Mouse (Mus musculus) cortical plate, adult 2 months (tissue): ENCODE measurements around the gene Foxd4. TPM values are rescaled to one million over a fixed set of nuclear protein-coding genes. Genes with fewer than 3 reads are reported as not detected.

Source experiments
- H3K27ac ChIP-seq: fragments of 200-500 bp; 2 replicates; pipeline ENCODE4 v1.5.1; 2012; ENCODE audit warnings: low read length, control low read depth, inconsistent platforms; ENCODE audit not compliant: insufficient read depth
- H3K4me1 ChIP-seq: fragments of 200-500 bp; 2 replicates; pipeline ENCODE4 v1.6.1; 2011; ENCODE audit warnings: low read length; ENCODE audit not compliant: control insufficient read depth, insufficient read depth
- H3K4me3 ChIP-seq: fragments of 200-500 bp; 2 replicates; pipeline ENCODE4 v1.5.1; 2011; ENCODE audit warnings: mild to moderate bottlenecking, low read length, control low read depth; ENCODE audit not compliant: insufficient read depth
- CTCF ChIP-seq: fragments of 200-500 bp; IDR thresholded peaks from 2 replicates; pipeline ENCODE4 v1.5.1; 2011; ENCODE audit warnings: mild to moderate bottlenecking, control low read depth, low read length; ENCODE audit not compliant: insufficient read depth; ENCODE audit errors: extremely low read depth
- POLR2A ChIP-seq: fragments of 200-500 bp; IDR thresholded peaks from 2 replicates; pipeline ENCODE4 v1.6.1; 2011; ENCODE audit warnings: mild to moderate bottlenecking, low read length, control low read depth; ENCODE audit not compliant: insufficient read depth; ENCODE audit errors: extremely low read depth
- polyA plus RNA-seq: library from polyadenylated mRNA; depleted of rRNA; stranded (reverse); fragments of >200 nt; gene quantifications from 2 replicates; pipeline ENCODE4 v1.2.3, GENCODE M21; 2012; rRNA removed

Foxd4 gene
- polyA plus RNA-seq, 1 experiment = not detected

DNA sequence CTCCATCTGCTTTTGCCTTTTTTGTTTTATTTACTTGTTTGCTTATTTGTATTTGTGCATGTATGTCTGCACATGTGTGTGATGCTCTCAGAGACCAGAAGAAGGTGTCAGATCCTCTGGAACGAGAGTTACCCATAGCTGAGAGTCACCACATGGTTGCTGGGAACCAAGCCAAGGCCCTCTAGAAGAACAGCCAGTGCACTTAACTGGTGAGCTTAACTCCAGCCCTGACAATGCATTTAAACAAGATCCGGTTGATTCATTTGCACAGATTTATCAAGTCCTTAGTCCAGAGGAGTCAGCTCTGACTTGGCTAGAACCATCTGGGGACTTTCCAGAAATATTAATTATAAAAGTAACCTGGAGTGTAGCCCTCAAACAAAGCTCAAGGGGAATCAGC lies 27.1 kb downstream of the Foxd4 start:
- TF ChIP-seq CTCF (no peak), POLR2A (no peak)
- no peaks in the 10 kb centered on the region for H3K4me1 ChIP-seq
- no peak overlapping the region for H3K4me3 ChIP-seq
- no peak overlapping the region for H3K27ac ChIP-seq

DNA sequence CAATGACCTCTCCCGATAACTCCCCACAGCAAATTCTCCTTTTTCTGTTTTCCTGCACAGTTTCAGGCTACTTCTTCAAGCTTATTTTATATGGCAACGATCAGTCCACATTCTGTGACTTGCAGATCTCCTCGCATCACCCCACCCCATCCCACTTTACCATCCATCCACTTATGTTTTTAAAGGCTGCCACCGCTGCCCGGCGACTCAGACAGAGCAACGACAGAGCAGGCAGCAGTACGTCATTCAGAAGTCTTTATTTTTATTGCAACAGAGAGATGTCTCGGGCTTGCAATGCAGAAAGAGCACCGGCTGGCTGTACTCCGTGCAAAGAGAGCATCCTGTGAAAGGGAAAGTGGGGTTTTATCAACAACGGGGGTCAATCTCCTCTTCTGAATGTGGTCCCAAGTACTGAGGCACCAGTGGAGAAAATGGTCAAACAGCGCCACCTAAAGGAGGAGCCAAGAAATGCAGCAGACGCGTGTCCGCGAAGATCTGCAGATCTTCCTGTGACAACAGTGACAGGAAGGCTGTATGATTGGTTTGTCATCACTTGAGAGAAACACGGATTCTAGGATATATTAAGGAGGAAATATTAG lies 29.9 kb downstream of the Foxd4 start:
- Histone ChIP-seq H3K27ac (no peak overlapping the region), H3K4me1 (no peaks in the 10 kb centered on the region)
- TF ChIP-seq POLR2A (no peak), CTCF (peak; percentile 99)

DNA sequence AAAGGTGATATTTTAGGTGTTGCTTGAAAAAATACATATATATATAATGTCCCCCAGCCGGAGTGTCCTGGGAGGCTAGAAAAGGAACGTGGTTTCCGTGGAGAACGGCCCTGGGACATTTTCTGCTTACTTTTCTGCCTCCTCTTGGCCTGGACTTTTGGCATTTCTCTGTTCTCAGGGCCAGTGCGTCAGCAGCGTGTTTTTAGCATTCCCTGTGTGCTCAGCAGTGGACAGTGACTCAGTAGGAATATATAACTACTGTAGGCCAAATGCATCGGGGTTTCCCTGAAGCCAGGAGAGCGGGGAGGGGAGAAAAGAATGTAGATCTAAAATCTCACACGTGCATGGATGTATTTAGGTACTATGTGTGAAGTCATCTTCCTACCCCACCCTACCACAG lies 35.6 kb downstream of the Foxd4 start:
- Histone ChIP-seq H3K4me3 (no peak overlapping the region), H3K27ac (no peak overlapping the region), H3K4me1 (no peaks in the 10 kb centered on the region)
- TF ChIP-seq CTCF = no peak
- TF ChIP-seq POLR2A = no peak

More for the DNA sequence above, 29.9 kb downstream of the Foxd4 start:
- H3K4me3 ChIP-seq = peak overlapping the region; percentile 38

DNA sequence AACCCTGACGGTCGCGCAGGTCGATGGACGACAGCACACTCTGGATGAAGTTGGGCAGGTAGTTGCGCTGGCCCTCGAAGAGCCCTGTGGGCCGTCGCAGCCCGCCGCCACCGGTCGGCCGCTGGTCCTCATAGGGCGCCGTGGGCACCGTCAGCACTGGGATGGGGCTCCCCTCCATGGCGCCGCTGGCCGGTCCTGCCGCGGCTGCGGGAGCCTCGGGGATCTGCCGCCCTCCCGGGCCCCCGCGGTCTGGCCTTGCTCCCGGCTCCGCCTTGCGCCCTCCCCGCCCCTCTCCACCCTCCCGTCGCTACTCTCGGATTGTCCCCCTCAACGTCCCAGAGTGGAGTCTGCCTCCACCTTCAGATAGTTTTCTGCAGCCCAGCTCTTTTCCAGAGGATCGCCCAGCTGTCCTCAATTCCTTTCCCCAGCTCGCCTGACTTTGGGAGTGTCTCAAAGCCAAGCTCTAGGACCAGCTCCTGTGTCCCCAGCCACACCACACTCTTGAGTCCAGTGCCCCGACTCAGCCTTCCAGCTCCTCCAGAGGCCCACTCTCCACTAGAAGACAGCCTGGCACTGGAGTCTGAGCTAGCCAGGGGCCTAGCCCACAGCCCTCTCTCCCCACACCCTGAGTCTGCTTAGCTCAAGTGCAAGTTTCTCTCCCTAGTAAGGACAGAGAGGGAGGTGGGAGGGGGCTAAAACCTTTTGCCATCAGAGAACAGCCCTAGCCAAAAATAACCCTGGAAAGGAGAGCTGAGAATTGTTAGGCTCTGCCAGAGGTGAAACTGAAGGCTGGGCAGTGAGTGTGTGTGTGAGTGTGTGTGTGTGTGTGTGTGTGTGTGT lies 39.2 kb downstream of the Foxd4 start, which contains the start of gene Pgm5:
TSS of gene Pgm5 (minus strand) at position 244 of the 840 bp plus-strand sequence.
- H3K27ac ChIP-seq = no peak within 1 kb of the TSS
- TF ChIP-seq CTCF = no peak
- TF ChIP-seq POLR2A = no peak
- peak within 1 kb of the TSS; percentile 14; the same call in 1 of the 2 replicates for H3K4me3 ChIP-seq
- H3K4me1 ChIP-seq = no peaks in the 10 kb centered on the region

DNA sequence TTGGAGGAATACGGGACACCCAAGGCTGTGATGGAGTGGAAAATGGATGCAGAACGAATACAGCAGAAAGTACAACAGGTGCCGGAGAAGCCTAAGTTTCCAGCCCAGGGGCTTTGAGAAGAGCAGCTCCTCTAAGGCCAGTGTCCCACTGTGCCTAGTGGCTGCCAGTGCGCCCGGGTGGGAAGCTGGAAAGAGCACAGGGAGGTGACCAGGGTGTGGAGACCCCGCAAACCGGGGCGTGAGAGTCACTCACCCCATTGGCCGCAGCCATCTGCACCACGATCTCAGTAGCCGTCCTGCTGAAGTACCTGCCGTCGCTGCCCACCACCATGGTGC lies 39.8 kb downstream of the Foxd4 start:
- no peaks in the 10 kb centered on the region for H3K4me1 ChIP-seq
- no peak for TF ChIP-seq CTCF
- TF ChIP-seq POLR2A = no peak
- H3K4me3 ChIP-seq = peak overlapping the region; percentile 14; the same call in 1 of the 2 replicates
- H3K27ac ChIP-seq = no peak overlapping the region

DNA sequence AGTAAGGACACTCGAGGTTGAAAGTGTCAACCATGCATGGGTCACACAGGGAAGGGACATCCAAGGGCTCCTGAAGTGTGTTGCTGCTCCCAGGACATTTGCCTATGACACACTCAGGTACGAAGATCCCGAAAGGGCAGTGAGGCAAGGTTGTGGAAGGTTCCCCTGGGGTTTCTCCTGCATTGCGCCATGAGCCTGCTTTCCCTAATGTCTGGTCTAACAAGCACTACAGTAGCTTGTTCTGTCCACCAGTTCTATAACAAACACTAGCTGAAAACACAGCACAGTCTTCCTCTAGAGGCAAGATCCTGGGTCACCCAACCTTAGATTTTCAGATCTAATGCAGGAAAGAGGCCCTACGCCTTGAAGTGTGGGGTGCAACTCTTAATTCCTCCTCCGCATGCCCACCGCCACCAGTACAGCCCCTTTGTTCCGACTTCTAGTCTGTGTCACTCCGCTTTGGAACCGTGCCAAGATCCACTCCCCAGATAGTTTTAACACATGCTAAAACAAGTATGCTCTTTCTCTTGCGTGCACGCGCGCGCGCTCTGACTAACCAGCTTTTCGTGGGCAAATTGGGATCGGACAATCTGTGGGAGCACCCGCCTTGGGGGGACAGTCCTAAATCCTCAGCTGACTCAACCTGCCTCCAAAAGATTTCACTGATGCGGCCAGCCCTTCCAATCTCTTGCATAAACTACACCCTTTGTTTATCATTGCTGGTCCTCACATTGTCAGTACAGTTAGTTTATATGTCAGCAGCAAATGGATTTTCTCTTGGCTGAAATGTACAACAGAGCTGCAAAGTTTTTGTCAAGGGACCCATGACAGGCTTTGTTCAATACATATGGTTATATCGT lies 49.3 kb downstream of the Foxd4 start:
- no peak overlapping the region for H3K27ac ChIP-seq
- no peak overlapping the region for H3K4me3 ChIP-seq
- TF ChIP-seq CTCF = no peak
- TF ChIP-seq POLR2A = no peak
- no peaks in the 10 kb centered on the region for H3K4me1 ChIP-seq

Other genes starting within 250 kb of the Foxd4 start
- gene Tmem252, start 227.2 kb downstream of the Foxd4 start, polyA plus RNA-seq = 0.44 and 0.48 TPM in 2 replicates
- 2.4 and 3.0 TPM in 2 replicates for gene Pgm5, start 39.3 kb downstream of the Foxd4 start, polyA plus RNA-seq
- 110 and 111 TPM in 2 replicates for gene Gm10053, start 25.5 kb downstream of the Foxd4 start, polyA plus RNA-seq
- gene Cbwd1, start 60.4 kb upstream of the Foxd4 start, polyA plus RNA-seq = 11.8 and 12.6 TPM in 2 replicates
- 1.7 TPM in 2 replicates for gene Dock8, start 98.3 kb upstream of the Foxd4 start, polyA plus RNA-seq